Mouse (Mus musculus): ENCODE results near the gene Rgs8. TPM values are rescaled to one million over a fixed set of nuclear protein-coding genes. Genes with fewer than 3 reads are reported as not detected.

The Rgs8 gene
- polyA plus RNA-seq, 1 experiment from 2014 or later, result not detected

DNA sequence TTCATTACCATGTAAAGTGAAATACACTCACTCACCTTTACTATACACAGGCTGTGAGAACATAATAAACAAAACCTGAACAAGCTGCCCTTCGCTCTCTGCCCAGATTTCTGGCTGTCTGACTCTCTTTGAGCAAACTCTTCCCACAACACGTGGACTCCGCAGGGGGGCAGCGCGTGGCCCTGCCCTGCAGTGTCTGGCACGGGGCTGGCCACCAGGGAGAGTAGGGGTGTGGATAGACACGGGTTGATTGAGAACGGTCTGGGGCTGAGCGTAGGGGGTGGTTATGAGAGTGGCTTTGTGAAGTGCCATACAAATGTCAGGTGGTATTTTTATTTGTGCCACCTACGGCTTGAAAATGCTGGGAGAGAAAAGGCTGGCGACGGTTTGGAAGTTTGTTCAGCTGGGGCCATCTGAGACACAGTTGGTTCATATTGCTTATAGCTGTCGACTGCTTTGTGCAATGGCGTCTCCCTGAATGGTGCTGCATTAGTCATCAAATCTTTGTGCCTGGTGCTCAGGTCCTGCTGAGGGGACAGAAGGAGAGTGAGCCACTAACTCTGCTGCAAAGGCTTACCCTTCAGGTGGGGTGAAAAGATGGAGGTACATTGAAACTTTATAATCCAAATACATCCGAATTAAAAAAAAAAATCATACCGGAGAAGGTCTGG, 44.9 kb downstream of the Rgs8 start:
- 70% methylated on average over 16 of the region's 16 CpGs for WGBS (ENCODE audit: insufficient replicate concordance)
- H3K27ac ChIP-seq (ENCODE audit: low read length), result no peak overlapping the region
- ATAC-seq (ENCODE audit: low read depth), result peak; percentile 67
- no peak overlapping the region for H3K4me3 ChIP-seq (ENCODE audit: low read depth, low read length)
- no peak overlapping the region for H3K4me2 ChIP-seq (ENCODE audit: low read depth, low read length)
- no peaks in the 10 kb centered on the region for H3K36me3 ChIP-seq (ENCODE audit: control insufficient read depth, insufficient read depth)
- no peaks in the 10 kb centered on the region for H3K4me1 ChIP-seq (ENCODE audit: control insufficient read depth, low read depth, low read length)
- H3K27me3 ChIP-seq (ENCODE audit: control insufficient read depth, insufficient read depth, low read depth, low read length), result no peaks in the 10 kb centered on the region
- no peak overlapping the region for H3K9ac ChIP-seq (ENCODE audit: low read depth, low read length)
- no peaks in the 10 kb centered on the region for H3K9me3 ChIP-seq (replicated peaks; ENCODE audit: control insufficient read depth, low read length)

DNA sequence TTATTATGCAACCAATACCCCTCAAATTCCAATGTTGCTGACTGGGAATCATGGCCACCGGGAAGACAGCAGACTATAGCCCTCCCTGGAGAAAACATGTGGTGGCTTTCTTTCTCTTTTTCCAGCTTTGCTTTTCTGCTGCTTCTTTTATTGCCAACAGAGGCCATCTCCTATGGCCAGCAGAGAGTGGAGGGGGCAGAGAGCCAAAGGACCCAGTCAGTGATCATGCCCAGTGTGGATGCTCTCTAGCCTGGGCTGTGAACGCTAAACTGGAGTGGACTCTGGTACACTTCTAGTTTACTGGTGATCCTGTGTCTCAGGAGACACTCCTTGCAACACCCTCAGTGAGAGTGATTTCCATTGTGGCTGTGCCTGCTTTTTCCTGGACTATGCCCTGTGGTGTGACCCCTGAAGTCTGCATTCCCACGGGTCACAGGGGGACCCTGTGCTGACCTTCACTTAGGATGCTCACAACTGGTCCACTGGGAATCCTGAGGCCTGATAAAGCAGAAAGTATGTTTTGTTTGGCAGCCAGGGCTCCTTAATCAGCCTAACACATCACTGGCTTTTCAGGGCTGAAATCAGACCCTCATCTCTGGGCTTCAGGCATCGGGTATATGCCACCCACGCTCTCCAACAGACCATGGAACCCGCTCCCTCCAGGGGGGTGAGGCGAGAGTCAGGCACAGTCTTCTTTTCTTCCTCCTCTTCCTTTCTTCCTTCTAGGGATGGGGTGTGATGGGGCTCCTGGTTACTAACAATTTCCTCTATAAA, 45.7 kb downstream of the Rgs8 start:
- Histone ChIP-seq H3K4me1 (ENCODE audit: control insufficient read depth, low read depth, low read length) (no peaks in the 10 kb centered on the region), H3K9ac (ENCODE audit: low read depth, low read length) (no peak overlapping the region), H3K36me3 (ENCODE audit: control insufficient read depth, insufficient read depth) (no peaks in the 10 kb centered on the region), H3K4me2 (ENCODE audit: low read depth, low read length) (no peak overlapping the region), H3K27ac (ENCODE audit: low read length) (no peak overlapping the region), H3K4me3 (ENCODE audit: low read depth, low read length) (no peak overlapping the region), H3K27me3 (ENCODE audit: control insufficient read depth, insufficient read depth, low read depth, low read length) (no peaks in the 10 kb centered on the region), H3K9me3 (replicated peaks; ENCODE audit: control insufficient read depth, low read length) (no peaks in the 10 kb centered on the region)
- ATAC-seq (ENCODE audit: low read depth), result peak; percentile 32; the same call in 1 of the 2 replicates
- WGBS (ENCODE audit: insufficient replicate concordance), result 61% methylated on average over 7 of the region's 7 CpGs

DNA sequence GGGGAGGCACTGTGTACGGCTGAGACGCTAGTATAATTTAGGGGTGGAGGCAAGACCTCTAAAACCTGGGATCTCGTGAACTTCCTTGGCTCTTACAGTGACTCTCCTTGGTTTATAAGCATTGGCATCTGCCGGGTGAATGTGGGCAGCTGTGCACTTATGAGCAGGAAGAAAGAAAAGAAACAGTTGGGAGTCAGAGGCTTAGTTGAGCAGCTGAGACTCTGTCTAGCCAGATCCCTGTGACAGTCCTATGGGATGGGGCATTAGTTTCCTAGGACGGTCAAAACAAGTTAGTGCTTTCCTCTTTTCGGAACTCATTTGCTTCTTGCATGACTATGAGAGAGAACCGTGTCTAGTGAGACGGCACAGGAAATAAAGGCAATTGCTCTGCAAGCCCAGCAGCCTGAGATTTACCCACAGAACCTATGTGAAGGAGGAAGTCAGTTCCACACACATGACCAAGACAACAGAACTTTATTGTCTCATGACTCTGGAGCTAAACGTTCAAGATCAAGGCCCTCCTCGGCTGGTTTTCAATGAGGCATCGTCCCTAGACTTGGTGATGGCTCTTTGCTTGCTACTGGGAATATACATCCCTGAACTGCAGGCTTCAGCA, 47.7 kb downstream of the Rgs8 start:
- ATAC-seq (ENCODE audit: low read depth), result no peak
- Histone ChIP-seq H3K36me3 (ENCODE audit: control insufficient read depth, insufficient read depth) (no peaks in the 10 kb centered on the region), H3K4me2 (ENCODE audit: low read depth, low read length) (no peak overlapping the region), H3K27ac (ENCODE audit: low read length) (no peak overlapping the region), H3K27me3 (ENCODE audit: control insufficient read depth, insufficient read depth, low read depth, low read length) (no peaks in the 10 kb centered on the region), H3K4me3 (ENCODE audit: low read depth, low read length) (no peak overlapping the region), H3K4me1 (ENCODE audit: control insufficient read depth, low read depth, low read length) (no peaks in the 10 kb centered on the region), H3K9ac (ENCODE audit: low read depth, low read length) (no peak overlapping the region), H3K9me3 (replicated peaks; ENCODE audit: control insufficient read depth, low read length) (no peaks in the 10 kb centered on the region)
- 44% methylated on average over 11 of the region's 11 CpGs for WGBS (ENCODE audit: insufficient replicate concordance)

DNA sequence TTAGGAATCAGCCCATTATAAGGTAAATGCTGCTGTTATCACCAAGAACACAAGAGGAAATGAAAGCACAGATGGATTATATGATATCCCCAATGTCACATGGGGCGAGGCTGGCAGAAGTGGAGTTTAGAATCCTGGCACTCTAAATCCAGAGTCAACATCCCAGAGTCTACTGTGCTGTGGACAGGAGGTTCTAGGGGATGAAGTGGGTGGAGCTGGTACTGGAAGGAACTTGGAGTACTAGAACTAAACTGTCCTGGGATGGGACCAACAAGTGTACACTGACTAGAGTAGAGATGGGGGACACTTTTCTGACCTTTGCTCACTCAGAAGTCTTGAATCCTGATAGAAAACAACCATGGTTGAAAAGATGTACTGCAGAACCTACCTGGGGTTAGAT, 48.6 kb downstream of the Rgs8 start:
- no peak for ATAC-seq (ENCODE audit: low read depth)
- no peaks in the 10 kb centered on the region for H3K4me1 ChIP-seq (ENCODE audit: control insufficient read depth, low read depth, low read length)
- WGBS (ENCODE audit: insufficient replicate concordance), result 37% methylated on average over 1 of the region's 1 CpGs

DNA sequence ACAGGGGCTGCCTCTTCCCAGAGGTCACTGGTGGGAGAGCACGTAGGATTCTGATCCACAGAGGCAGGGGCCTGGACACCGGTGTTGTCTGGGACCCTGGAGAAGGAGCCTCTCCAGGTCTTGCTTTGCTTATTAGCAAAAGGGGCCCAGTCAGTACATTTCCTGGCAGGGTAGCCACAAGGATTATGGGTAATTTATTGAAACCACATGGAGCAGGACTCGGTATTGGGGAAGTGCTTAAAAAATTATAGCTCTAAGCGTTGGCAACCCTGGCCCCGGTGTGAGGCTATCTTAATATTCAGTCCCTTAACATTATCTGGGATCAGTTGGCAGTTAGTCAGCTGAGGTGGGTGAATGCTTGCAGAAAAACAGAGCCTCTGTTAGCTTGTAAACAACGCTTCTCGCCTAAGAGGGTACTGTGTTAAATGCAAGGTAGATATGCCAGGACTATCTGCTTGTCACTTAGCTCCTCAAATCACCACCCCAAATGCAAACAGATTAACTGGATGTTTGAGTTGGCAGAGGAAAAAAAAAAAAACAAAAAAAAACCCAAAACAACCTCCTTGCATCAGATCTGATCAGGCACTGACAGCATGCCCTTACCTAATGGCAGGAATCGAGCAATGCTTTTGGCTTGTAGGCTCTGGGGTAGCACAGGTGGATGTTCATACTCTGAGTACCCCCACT, 49.5 kb downstream of the Rgs8 start:
- H3K9ac ChIP-seq (ENCODE audit: low read depth, low read length), result no peak overlapping the region
- no peaks in the 10 kb centered on the region for H3K4me1 ChIP-seq (ENCODE audit: control insufficient read depth, low read depth, low read length)
- H3K4me3 ChIP-seq (ENCODE audit: low read depth, low read length), result no peak overlapping the region
- H3K27ac ChIP-seq (ENCODE audit: low read length), result no peak overlapping the region
- no peaks in the 10 kb centered on the region for H3K9me3 ChIP-seq (replicated peaks; ENCODE audit: control insufficient read depth, low read length)
- WGBS (ENCODE audit: insufficient replicate concordance), result 51% methylated on average over 8 of the region's 8 CpGs
- ATAC-seq (ENCODE audit: low read depth), result no peak
- H3K4me2 ChIP-seq (ENCODE audit: low read depth, low read length), result no peak overlapping the region
- H3K27me3 ChIP-seq (ENCODE audit: control insufficient read depth, insufficient read depth, low read depth, low read length), result no peaks in the 10 kb centered on the region
- H3K36me3 ChIP-seq (ENCODE audit: control insufficient read depth, insufficient read depth), result no peaks in the 10 kb centered on the region

More for the DNA sequence above, 48.6 kb downstream of the Rgs8 start:
- H3K27me3 ChIP-seq (ENCODE audit: control insufficient read depth, insufficient read depth, low read depth, low read length), result no peaks in the 10 kb centered on the region
- H3K4me3 ChIP-seq (ENCODE audit: low read depth, low read length), result no peak overlapping the region
- no peaks in the 10 kb centered on the region for H3K36me3 ChIP-seq (ENCODE audit: control insufficient read depth, insufficient read depth)
- H3K9ac ChIP-seq (ENCODE audit: low read depth, low read length), result no peak overlapping the region
- no peak overlapping the region for H3K4me2 ChIP-seq (ENCODE audit: low read depth, low read length)
- no peak overlapping the region for H3K27ac ChIP-seq (ENCODE audit: low read length)
- H3K9me3 ChIP-seq (replicated peaks; ENCODE audit: control insufficient read depth, low read length), result no peaks in the 10 kb centered on the region

DNA sequence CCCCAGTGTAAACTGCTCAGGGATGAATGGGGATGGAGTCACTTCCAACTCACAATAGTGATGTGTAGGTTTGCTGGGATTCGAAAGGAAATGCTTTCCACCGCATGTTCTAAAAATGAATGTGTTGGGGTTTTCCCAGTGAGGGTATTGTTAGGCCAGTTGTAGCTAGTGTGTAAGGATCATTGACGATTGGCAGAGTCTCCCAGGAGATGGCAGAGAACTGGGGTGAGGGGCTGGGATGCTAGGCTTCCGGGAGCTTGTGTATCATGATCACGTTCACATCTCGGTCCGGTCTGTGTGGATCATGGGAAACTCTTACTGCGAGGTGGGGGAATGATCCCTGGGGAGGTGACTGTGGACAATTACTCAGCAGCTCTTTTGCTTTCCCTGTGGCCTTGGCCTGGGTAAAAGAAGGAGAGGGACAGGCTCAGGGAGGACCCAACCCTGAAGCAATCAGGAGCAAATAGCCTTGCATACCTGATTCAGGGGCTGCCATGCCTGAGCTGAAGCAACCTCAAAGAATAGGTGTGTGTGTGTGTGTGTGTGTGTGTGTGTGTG, 50.1 kb downstream of the Rgs8 start:
- no peak overlapping the region for H3K4me3 ChIP-seq (ENCODE audit: low read depth, low read length)
- H3K4me2 ChIP-seq (ENCODE audit: low read depth, low read length), result no peak overlapping the region
- no peaks in the 10 kb centered on the region for H3K27me3 ChIP-seq (ENCODE audit: control insufficient read depth, insufficient read depth, low read depth, low read length)
- no peak for ATAC-seq (ENCODE audit: low read depth)
- H3K4me1 ChIP-seq (ENCODE audit: control insufficient read depth, low read depth, low read length), result no peaks in the 10 kb centered on the region
- no peak overlapping the region for H3K9ac ChIP-seq (ENCODE audit: low read depth, low read length)
- 68% methylated on average over 8 of the region's 8 CpGs for WGBS (ENCODE audit: insufficient replicate concordance)
- no peak overlapping the region for H3K27ac ChIP-seq (ENCODE audit: low read length)
- no peaks in the 10 kb centered on the region for H3K9me3 ChIP-seq (replicated peaks; ENCODE audit: control insufficient read depth, low read length)
- no peaks in the 10 kb centered on the region for H3K36me3 ChIP-seq (ENCODE audit: control insufficient read depth, insufficient read depth)

DNA sequence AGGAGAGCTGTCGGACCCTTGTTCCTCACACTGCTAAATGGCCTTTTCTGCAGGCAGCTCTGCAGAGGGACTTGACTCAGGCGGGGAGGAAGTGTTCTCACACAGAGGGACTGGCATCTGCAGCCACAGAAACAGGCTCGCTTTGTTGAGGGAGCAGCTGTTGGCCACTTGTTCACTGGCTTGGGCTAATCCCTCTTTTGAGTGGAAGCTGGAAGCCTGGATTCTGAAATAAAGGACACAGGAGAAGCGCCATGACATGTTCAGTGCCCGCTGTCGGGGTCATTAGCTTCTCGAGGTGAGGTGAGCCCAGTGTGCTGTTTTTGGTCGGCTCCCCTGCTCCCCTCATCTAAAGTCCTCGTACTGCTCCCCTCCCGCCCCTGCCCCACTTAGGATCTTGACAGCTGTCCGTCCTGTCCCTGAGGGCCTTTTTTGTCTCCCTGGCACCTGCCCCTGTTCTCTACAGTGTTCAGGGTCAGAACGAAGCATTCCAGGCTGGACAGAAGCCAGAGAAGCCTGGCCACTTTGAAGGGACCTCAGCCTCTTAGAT, 50.7 kb downstream of the Rgs8 start:
- H3K9ac ChIP-seq (ENCODE audit: low read depth, low read length), result no peak overlapping the region
- H3K36me3 ChIP-seq (ENCODE audit: control insufficient read depth, insufficient read depth), result no peaks in the 10 kb centered on the region
- H3K27me3 ChIP-seq (ENCODE audit: control insufficient read depth, insufficient read depth, low read depth, low read length), result no peaks in the 10 kb centered on the region
- 21% methylated on average over 12 of the region's 12 CpGs for WGBS (ENCODE audit: insufficient replicate concordance)
- H3K4me2 ChIP-seq (ENCODE audit: low read depth, low read length), result no peak overlapping the region
- ATAC-seq (ENCODE audit: low read depth), result no peak
- no peak overlapping the region for H3K4me3 ChIP-seq (ENCODE audit: low read depth, low read length)
- no peaks in the 10 kb centered on the region for H3K4me1 ChIP-seq (ENCODE audit: control insufficient read depth, low read depth, low read length)
- H3K9me3 ChIP-seq (replicated peaks; ENCODE audit: control insufficient read depth, low read length), result no peaks in the 10 kb centered on the region
- H3K27ac ChIP-seq (ENCODE audit: low read length), result no peak overlapping the region

DNA sequence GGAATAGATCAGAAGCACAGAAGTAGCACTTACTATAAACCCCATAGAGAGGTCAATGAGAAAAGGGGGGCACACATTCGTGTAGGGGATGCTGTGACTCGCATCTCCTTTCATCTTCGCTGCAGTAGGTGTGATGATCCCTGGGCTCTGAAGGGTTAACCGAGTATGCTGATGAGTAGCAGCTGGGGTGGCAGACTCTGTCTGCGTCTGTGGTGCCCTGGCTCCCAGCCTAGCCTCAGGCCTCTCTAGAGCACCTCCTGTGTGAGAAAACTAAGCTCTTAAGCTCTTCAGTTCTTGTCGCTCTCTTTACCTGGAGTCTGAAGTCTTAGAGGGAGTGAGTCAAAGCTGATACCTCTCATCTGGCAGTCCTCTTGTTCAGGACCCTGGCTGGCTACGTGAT, 51.3 kb downstream of the Rgs8 start:
- WGBS (ENCODE audit: insufficient replicate concordance), result 36% methylated on average over 7 of the region's 7 CpGs
- no peaks in the 10 kb centered on the region for H3K9me3 ChIP-seq (replicated peaks; ENCODE audit: control insufficient read depth, low read length)
- H3K4me1 ChIP-seq (ENCODE audit: control insufficient read depth, low read depth, low read length), result no peaks in the 10 kb centered on the region
- H3K27ac ChIP-seq (ENCODE audit: low read length), result no peak overlapping the region
- no peaks in the 10 kb centered on the region for H3K27me3 ChIP-seq (ENCODE audit: control insufficient read depth, insufficient read depth, low read depth, low read length)
- H3K4me3 ChIP-seq (ENCODE audit: low read depth, low read length), result no peak overlapping the region
- H3K9ac ChIP-seq (ENCODE audit: low read depth, low read length), result no peak overlapping the region
- no peaks in the 10 kb centered on the region for H3K36me3 ChIP-seq (ENCODE audit: control insufficient read depth, insufficient read depth)
- no peak overlapping the region for H3K4me2 ChIP-seq (ENCODE audit: low read depth, low read length)
- ATAC-seq (ENCODE audit: low read depth), result no peak
